Mouse (Mus musculus) embryo, embryonic 11 days (tissue): Measurements from ENCODE around the gene Khdrbs2.
A peak's percentile ranks its signal among the peaks of the same experiment; 100 is the strongest.

ENCODE experiments used
- DNase-seq: peaks from one replicate; pipeline ENCODE4 v3.0.0-alpha.2; 2015

Gene Khdrbs2

GRCm38 (mm10) chr1:32172506-32173239, at the start of gene Khdrbs2:
Khdrbs2 (plus strand) TSS chr1:32172714.
- peak; percentile 97 for DNase-seq

GRCm38 (mm10) chr1:32174566-32174965, 2.1 kb downstream of the Khdrbs2 start:
- peak; percentile 53 for DNase-seq

- no peak for DNase-seq
These were observed 27.2 kb downstream of the Khdrbs2 start for GRCm38 (mm10) chr1:32199664-32200260.

GRCm38 (mm10) chr1:32248443-32248842, 75.9 kb downstream of the Khdrbs2 start:
- DNase-seq, result no peak

- DNase-seq, result no peak
These were observed 77.1 kb downstream of the Khdrbs2 start for GRCm38 (mm10) chr1:32249602-32250001.

- DNase-seq, result no peak
These were observed 77.8 kb downstream of the Khdrbs2 start for GRCm38 (mm10) chr1:32250337-32250736.

GRCm38 (mm10) chr1:32258942-32259341, 86.4 kb downstream of the Khdrbs2 start:
- no peak for DNase-seq

GRCm38 (mm10) chr1:32270519-32270918, 98.0 kb downstream of the Khdrbs2 start:
- DNase-seq, result no peak

- DNase-seq, result no peak
These were observed 122.2 kb downstream of the Khdrbs2 start for GRCm38 (mm10) chr1:32294702-32295101.

- DNase-seq, result no peak
These were observed 128.9 kb downstream of the Khdrbs2 start for GRCm38 (mm10) chr1:32301391-32301790.

GRCm38 (mm10) chr1:32309074-32309473, 136.6 kb downstream of the Khdrbs2 start:
- DNase-seq, result no peak

GRCm38 (mm10) chr1:32309637-32310036, 137.1 kb downstream of the Khdrbs2 start:
- DNase-seq, result no peak

- DNase-seq, result no peak
These were observed 166.6 kb downstream of the Khdrbs2 start for GRCm38 (mm10) chr1:32339108-32339507.

- DNase-seq, result no peak
These were observed 175.0 kb downstream of the Khdrbs2 start for GRCm38 (mm10) chr1:32347538-32347937.

GRCm38 (mm10) chr1:32352076-32352475, 179.6 kb downstream of the Khdrbs2 start:
- no peak for DNase-seq

GRCm38 (mm10) chr1:32363539-32363938, 191.0 kb downstream of the Khdrbs2 start:
- peak; percentile 13 for DNase-seq

GRCm38 (mm10) chr1:32397553-32397952, 225.0 kb downstream of the Khdrbs2 start:
- DNase-seq, result no peak

GRCm38 (mm10) chr1:32407651-32408050, 235.1 kb downstream of the Khdrbs2 start:
- DNase-seq, result no peak

- DNase-seq, result no peak
These were observed 255.9 kb downstream of the Khdrbs2 start for GRCm38 (mm10) chr1:32428410-32428809.

- DNase-seq, result no peak
These were observed 257.0 kb downstream of the Khdrbs2 start for GRCm38 (mm10) chr1:32429493-32429892.

GRCm38 (mm10) chr1:32430516-32430915, 258.0 kb downstream of the Khdrbs2 start:
- no peak for DNase-seq

- no peak for DNase-seq
These were observed 260.6 kb downstream of the Khdrbs2 start for GRCm38 (mm10) chr1:32433118-32433517.

GRCm38 (mm10) chr1:32443927-32444326, 271.4 kb downstream of the Khdrbs2 start:
- DNase-seq, result no peak

GRCm38 (mm10) chr1:32463103-32463516, 290.6 kb downstream of the Khdrbs2 start:
- DNase-seq, result no peak

GRCm38 (mm10) chr1:32471022-32471421, 298.5 kb downstream of the Khdrbs2 start:
- no peak for DNase-seq
